Mouse (Mus musculus) embryo, embryonic 10.5 days (tissue): ENCODE results near the gene Dysf.

Source experiments
- DNase-seq: peaks from one replicate; pipeline ENCODE4 v3.0.0-alpha.2; 2015; ENCODE audit warnings: low spot score

Dysf gene

GRCm38 (mm10) chr6:84168571-84168970, 160.2 kb downstream of the Dysf start:
- no peak for DNase-seq

DNA sequence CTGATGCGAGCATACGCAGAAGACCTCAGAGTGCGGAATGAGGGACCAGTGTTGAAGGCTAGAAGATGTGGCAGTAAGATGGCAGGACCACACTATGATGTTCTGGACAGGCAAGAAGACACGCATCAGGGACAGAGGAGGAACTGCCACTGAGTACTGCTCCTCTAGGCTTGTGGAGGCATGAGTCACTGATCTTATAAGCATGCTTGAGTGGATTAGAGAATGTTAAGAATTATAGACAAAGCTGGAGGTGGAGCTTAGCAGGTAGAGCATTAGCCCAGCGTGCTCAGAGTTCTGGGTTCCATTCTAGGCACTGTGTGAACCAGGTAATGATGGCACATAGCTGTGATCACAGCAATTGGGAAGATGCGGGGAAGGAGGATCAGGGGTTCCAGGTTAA, 165.2 kb downstream of the Dysf start:
- no peak for DNase-seq

GRCm38 (mm10) chr6:84178776-84179405, 170.5 kb downstream of the Dysf start:
- DNase-seq = no peak

DNA sequence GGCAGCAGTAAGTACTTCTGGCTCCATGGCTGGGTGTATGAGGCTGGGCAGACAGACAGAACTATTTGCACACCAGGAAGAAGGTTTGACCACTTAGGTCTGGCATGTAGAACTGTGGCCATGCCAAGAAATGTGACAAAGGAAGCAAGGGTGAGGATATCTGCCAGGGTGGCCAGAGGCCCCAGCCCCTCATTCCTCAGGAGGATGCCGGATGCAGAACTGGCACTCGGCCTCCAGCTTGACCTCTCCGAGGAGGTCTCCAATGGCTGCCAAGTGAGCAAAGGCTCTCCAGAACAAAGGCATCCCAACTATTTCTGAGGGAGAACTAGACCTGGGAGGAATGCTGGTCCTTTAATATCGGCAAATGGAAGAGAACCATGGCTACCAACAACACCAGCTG, 173.1 kb downstream of the Dysf start:
- peak; percentile 5 for DNase-seq

GRCm38 (mm10) chr6:84191656-84192250, 183.4 kb downstream of the Dysf start:
- peak; percentile 12 for DNase-seq

DNA sequence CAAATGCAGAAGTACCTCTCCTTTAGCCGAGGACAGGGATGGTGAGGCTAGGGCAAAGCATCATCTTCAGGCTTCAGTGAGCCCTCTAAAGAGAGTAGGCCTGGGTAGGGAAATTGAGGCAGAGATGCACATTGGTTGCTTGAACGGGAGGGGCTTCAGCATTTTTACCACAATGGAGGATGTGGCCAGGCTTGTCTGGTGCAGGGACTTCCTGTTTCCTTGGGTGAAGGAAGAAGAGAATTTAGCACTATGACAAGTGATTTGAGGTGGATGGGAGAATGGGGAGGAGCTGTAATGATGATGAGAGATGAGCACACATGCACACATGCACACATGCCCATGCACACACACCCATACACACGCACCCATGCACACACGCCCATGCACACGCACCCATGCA, 188.1 kb downstream of the Dysf start:
- no peak for DNase-seq

DNA sequence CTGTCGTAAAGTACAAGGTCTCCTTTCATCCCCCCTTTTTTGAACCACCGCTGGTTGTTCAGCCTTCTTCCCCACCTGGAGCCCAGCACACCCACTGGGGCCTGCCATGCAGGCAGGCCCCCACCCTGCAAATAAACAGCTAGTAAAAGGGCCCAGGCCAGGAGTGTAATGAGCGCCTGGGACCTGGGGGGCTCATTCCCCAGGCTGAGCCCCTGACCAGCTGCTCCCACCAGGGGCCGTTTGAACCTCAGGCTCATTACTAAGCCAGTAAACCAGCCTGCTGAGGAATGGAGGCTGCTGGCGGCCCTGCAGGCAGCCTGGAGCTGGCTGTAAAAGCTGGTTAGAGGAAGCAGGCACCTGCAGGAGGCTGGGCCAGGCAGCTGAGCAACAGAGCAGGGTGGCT, 189.4 kb downstream of the Dysf start:
- no peak for DNase-seq

GRCm38 (mm10) chr6:84201721-84202490, 193.5 kb downstream of the Dysf start:
- DNase-seq = no peak

- DNase-seq = no peak
These were observed 197.2 kb downstream of the Dysf start for GRCm38 (mm10) chr6:84205611-84206010.

DNA sequence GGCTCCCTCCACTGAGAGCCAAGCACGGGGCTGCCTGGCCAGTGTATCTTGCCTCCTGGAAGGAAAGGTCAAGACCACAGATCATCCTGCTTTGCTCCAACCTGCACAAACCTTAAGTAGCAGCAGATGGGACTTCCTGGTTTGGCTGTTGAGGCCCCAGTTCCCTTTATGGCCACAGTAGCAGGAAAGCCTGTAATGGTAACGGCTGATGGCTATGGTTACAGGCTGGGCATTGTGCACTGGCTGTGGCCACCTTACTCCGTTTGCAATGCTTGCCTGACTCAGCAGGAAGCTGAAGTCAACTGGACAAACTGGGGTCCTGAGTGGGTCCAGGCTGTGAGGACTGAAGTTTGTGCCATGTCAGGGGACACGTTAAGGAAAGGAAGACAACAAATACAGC, 200.2 kb downstream of the Dysf start:
- DNase-seq = no peak

- DNase-seq = no peak
These were observed 201.5 kb downstream of the Dysf start for GRCm38 (mm10) chr6:84209736-84210434.

GRCm38 (mm10) chr6:84211473-84211872, 203.1 kb downstream of the Dysf start:
- no peak for DNase-seq

- DNase-seq = no peak
These were observed 204.7 kb downstream of the Dysf start for GRCm38 (mm10) chr6:84213101-84213500.

GRCm38 (mm10) chr6:84217216-84217933, 209.0 kb downstream of the Dysf start:
- DNase-seq = no peak

GRCm38 (mm10) chr6:84219119-84219518, 210.7 kb downstream of the Dysf start:
- no peak for DNase-seq

- DNase-seq = no peak
These were observed 216.5 kb downstream of the Dysf start for GRCm38 (mm10) chr6:84224861-84225260.

GRCm38 (mm10) chr6:84225587-84225986, 217.2 kb downstream of the Dysf start:
- no peak for DNase-seq

- DNase-seq = no peak
These were observed 219.8 kb downstream of the Dysf start for GRCm38 (mm10) chr6:84228196-84228595.

GRCm38 (mm10) chr6:84228786-84229185, 220.4 kb downstream of the Dysf start:
- DNase-seq = peak; percentile 48

- no peak for DNase-seq
These were observed 221.3 kb downstream of the Dysf start for GRCm38 (mm10) chr6:84229739-84230138.

- DNase-seq = no peak
These were observed 222.7 kb downstream of the Dysf start for GRCm38 (mm10) chr6:84231108-84231507.
